Mouse (Mus musculus) kidney, embryonic 14.5 days (tissue): ENCODE measurements at regions not wholly inside any gene's neighbourhood (a gene's known extent, or its start where the extent isn't known, plus 50 kb on each side); places are given as distances from the start of the nearest gene placed in this dataset.

ENCODE experiments used
- ATAC-seq: fragments of 200-750 bp; cut with Nextera tagmentation; 2 replicates; pipeline ENCODE4 v1.8.0; 2017; ENCODE audit warnings: moderate number of reproducible peaks, mild to moderate bottlenecking, moderate TSS enrichment, moderate library complexity; ENCODE audit not compliant: low FRiP score, low TSS enrichment
- H3K27ac ChIP-seq: fragments of 300-500 bp; sonication (generic); 2 replicates; pipeline ENCODE4 v1.5.1; 2014; ENCODE audit warnings: low read depth, mild to moderate bottlenecking, low read length, moderate library complexity, mixed read lengths
- H3K27me3 ChIP-seq: fragments of 300-500 bp; sonication (generic); 2 replicates; pipeline ENCODE4 v1.6.1; 2014; ENCODE audit warnings: mild to moderate bottlenecking, low read length; ENCODE audit not compliant: control insufficient read depth, insufficient read depth
- H3K36me3 ChIP-seq: fragments of 300-500 bp; sonication (generic); 2 replicates; pipeline ENCODE4 v1.6.1; 2014; ENCODE audit warnings: low read length, mixed read lengths; ENCODE audit not compliant: control insufficient read depth, insufficient read depth
- H3K4me1 ChIP-seq: fragments of 300-500 bp; sonication (generic); 2 replicates; pipeline ENCODE4 v1.6.1; 2014; ENCODE audit warnings: low read length, mixed read lengths; ENCODE audit not compliant: control insufficient read depth, insufficient read depth
- H3K4me2 ChIP-seq: fragments of 300-500 bp; sonication (generic); replicated peaks from 2 replicates; pipeline ENCODE4 v1.6.1; 2014; ENCODE audit warnings: low read depth, mild to moderate bottlenecking, low read length
- H3K4me3 ChIP-seq: fragments of 300-500 bp; sonication (generic); 2 replicates; pipeline ENCODE4 v1.5.1; 2014; ENCODE audit warnings: mild to moderate bottlenecking, low read length
- H3K9ac ChIP-seq: fragments of 300-500 bp; sonication (generic); 2 replicates; pipeline ENCODE4 v1.6.1; 2014; ENCODE audit warnings: low read depth, mild to moderate bottlenecking, low read length, moderate library complexity
- H3K9me3 ChIP-seq: fragments of 300-500 bp; sonication (generic); 2 replicates; pipeline ENCODE4 v1.6.1; 2016; ENCODE audit warnings: low read length; ENCODE audit not compliant: control insufficient read depth
- WGBS: fragments of 180-500 bp; shearing (Covaris S2); extraction: QIAGEN DNeasy Blood & Tissue Kit; methylation state at CpG from one replicate; pipeline ENCODE4 v1.1.7; 2014; 5-methylcytosine and 5-hydroxymethylcytosine counted together

- Histone ChIP-seq H3K9me3 (no peaks in the 10 kb centered on the region), H3K4me1 (no peaks in the 10 kb centered on the region), H3K36me3 (no peaks in the 10 kb centered on the region), H3K27me3 (no peaks in the 10 kb centered on the region), H3K27ac (no peak overlapping the region), H3K4me2 (no peak overlapping the region), H3K4me3 (no peak overlapping the region), H3K9ac (no peak overlapping the region)
- WGBS: 87% methylated on average over 2 of the region's 2 CpGs
- ATAC-seq: no peak
Observed at GRCm38 (mm10) chr6:76425120-76425519, 72.5 kb downstream of the Gm9008 start.

- no peaks in the 10 kb centered on the region for H3K36me3 ChIP-seq
- no peak for ATAC-seq
- no peak overlapping the region for H3K4me2 ChIP-seq
- 81% methylated on average over 7 of the region's 7 CpGs for WGBS
- no peaks in the 10 kb centered on the region for H3K27me3 ChIP-seq
- no peak overlapping the region for H3K9ac ChIP-seq
- H3K4me1 ChIP-seq: no peaks in the 10 kb centered on the region
- no peak overlapping the region for H3K4me3 ChIP-seq
- no peaks in the 10 kb centered on the region for H3K9me3 ChIP-seq
- H3K27ac ChIP-seq: no peak overlapping the region
Observed at GRCm38 (mm10) chr6:76387462-76388049, 110.0 kb downstream of the Gm9008 start.

GRCm38 (mm10) chr6:76382323-76382722 is 115.3 kb downstream of the Gm9008 start:
- Histone ChIP-seq H3K27ac (no peak overlapping the region), H3K27me3 (no peaks in the 10 kb centered on the region), H3K4me1 (no peaks in the 10 kb centered on the region), H3K9ac (no peak overlapping the region), H3K4me2 (no peak overlapping the region), H3K36me3 (no peaks in the 10 kb centered on the region), H3K4me3 (no peak overlapping the region), H3K9me3 (no peaks in the 10 kb centered on the region)
- WGBS: 86% methylated on average over 4 of the region's 4 CpGs
- no peak for ATAC-seq

DNA sequence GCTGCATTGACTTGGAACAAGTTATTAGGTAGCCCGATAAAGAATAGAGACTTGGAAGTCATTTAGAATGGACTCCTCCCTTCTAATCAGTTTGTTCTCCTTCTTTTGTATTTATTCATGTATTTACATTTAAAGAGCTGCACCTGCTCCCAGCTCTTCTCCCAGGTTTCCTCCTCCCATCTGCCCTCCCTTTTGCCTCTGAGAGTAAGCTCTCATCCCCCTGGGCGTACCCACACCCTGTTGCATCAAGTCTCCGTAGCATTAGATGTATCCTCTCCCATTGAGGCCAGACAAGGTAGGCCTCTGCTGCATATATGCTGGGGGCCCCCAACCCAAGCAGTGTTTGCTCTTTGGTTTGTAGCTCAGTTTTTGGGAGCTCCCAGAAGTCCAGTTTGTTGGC is 118.9 kb downstream of the Gm9008 start:
- Histone ChIP-seq H3K4me3 (no peak overlapping the region), H3K4me1 (no peaks in the 10 kb centered on the region), H3K27me3 (no peaks in the 10 kb centered on the region), H3K27ac (no peak overlapping the region), H3K9ac (no peak overlapping the region), H3K4me2 (no peak overlapping the region), H3K9me3 (no peaks in the 10 kb centered on the region), H3K36me3 (no peaks in the 10 kb centered on the region)
- WGBS: 83% methylated on average over 3 of the region's 3 CpGs
- no peak for ATAC-seq

DNA sequence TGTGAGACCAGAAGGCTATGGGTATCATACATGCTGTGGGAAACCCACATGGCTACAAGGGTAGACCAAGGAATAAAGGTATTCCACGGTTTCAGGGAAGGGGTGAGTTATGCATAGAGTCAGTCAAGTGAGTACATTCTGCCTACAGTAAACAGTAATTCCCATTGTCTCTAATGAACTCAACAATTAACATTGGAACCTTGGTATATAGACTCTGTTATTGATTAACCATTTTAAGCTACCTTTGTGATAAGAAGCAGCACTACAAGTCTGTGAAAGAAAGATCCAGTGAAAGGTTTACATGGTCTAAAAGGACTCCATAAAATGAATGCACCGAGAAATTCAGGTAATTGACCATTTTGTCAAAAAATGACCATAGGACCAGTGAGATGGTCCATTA is 145.4 kb downstream of the Gm9008 start:
- Histone ChIP-seq H3K36me3 (no peaks in the 10 kb centered on the region), H3K9me3 (no peaks in the 10 kb centered on the region), H3K27me3 (no peaks in the 10 kb centered on the region), H3K4me1 (no peaks in the 10 kb centered on the region), H3K4me3 (no peak overlapping the region), H3K9ac (no peak overlapping the region), H3K4me2 (no peak overlapping the region), H3K27ac (no peak overlapping the region)
- peak; percentile 64; the same call in 1 of the 2 replicates for ATAC-seq
- WGBS: 63% methylated on average over 2 of the region's 2 CpGs

- Histone ChIP-seq H3K27ac (no peak overlapping the region), H3K4me2 (no peak overlapping the region), H3K27me3 (no peaks in the 10 kb centered on the region), H3K4me3 (no peak overlapping the region), H3K36me3 (no peaks in the 10 kb centered on the region), H3K4me1 (no peaks in the 10 kb centered on the region), H3K9ac (no peak overlapping the region), H3K9me3 (no peaks in the 10 kb centered on the region)
- no peak for ATAC-seq
- WGBS: 56% methylated on average over 2 of the region's 2 CpGs
Observed at GRCm38 (mm10) chr6:76348445-76348844, 149.1 kb downstream of the Gm9008 start.

- Histone ChIP-seq H3K27ac (no peak overlapping the region), H3K27me3 (no peaks in the 10 kb centered on the region), H3K36me3 (no peaks in the 10 kb centered on the region), H3K4me1 (no peaks in the 10 kb centered on the region), H3K4me3 (no peak overlapping the region), H3K9ac (no peak overlapping the region), H3K4me2 (no peak overlapping the region), H3K9me3 (no peaks in the 10 kb centered on the region)
- 80% methylated on average over 2 of the region's 2 CpGs for WGBS
- ATAC-seq: no peak
Observed at GRCm38 (mm10) chr6:76330176-76330575, 167.4 kb downstream of the Gm9008 start.
